10 mouse cellular contexts compared by ENCODE assay signal in the genomic region with DNA sequence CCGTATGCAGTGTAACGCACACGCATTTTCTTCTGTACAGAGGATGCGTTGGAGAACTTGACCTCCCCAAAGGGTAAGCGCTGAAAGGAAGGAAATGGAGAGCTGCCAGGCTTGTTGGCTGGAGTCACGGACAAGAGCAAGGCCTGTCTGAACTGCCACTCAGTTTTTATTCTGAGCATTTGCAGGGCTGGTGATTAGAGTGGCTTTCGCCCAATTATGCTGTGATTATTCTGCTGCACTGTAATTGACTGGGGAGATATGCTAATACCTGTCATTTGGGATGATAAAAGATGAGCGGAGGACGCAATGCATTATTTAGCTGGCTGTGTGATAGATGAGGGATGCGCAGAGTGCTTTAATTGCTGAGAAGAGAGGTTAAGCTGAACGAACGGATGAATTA.
DNase-seq lines count a peak whose midpoint lies in the region; ATAC-seq and TF ChIP-seq lines count a peak whose summit lies in the region.
"Had no signal": no experiment of that assay in that cellular context is flagged by ENCODE, and none has a peak within 500 bp of the region (broad histone marks: within the 10 kb centered on the region; RNA-seq: fewer than 3 reads in every experiment).

No protein-coding gene starts in this region.

- no peaks in the 10 kb centered on the region for H3K27me3 ChIP-seq in heart, embryonic 12.5 days (replicated peaks)
- no peaks in the 10 kb centered on the region for H3K27me3 ChIP-seq in midbrain, postnatal 0 days (ENCODE audit: insufficient read depth, low read length)
- H3K27me3 ChIP-seq: embryonic facial prominence, embryonic 15.5 days; liver, embryonic 13.5 days had no signal

- 47% methylated on average over 12 of the region's 12 CpGs for WGBS in heart, embryonic 12.5 days
- 20% methylated on average over 12 of the region's 12 CpGs for WGBS in midbrain, postnatal 0 days

- intact Hi-C loops in left cerebral cortex, postnatal 4 days (cut with DNase I), result no loop called here
- intact Hi-C loops in left cerebral cortex, postnatal 10 days (cut with DNase I), result no loop called here

- no peaks in the 10 kb centered on the region for H3K36me3 ChIP-seq in heart, embryonic 12.5 days
- no peaks in the 10 kb centered on the region for H3K36me3 ChIP-seq in midbrain, postnatal 0 days (ENCODE audit: insufficient read depth, low read length)
- H3K36me3 ChIP-seq: embryonic facial prominence, embryonic 15.5 days; liver, embryonic 13.5 days had no signal

- H3K9me3 ChIP-seq in heart, embryonic 12.5 days (replicated peaks), result no peaks in the 10 kb centered on the region
- H3K9me3 ChIP-seq in midbrain, postnatal 0 days (ENCODE audit: low read length), result no peaks in the 10 kb centered on the region
- H3K9me3 ChIP-seq: embryonic facial prominence, embryonic 15.5 days; liver, embryonic 13.5 days had no signal

- H3K4me2 ChIP-seq in heart, embryonic 12.5 days, result no peak overlapping the region
- H3K4me2 ChIP-seq in midbrain, postnatal 0 days (ENCODE audit: low read depth, low read length, poor library complexity, severe bottlenecking), result no peak overlapping the region; the same call in 1 of the 2 replicates
- H3K4me2 ChIP-seq: embryonic facial prominence, embryonic 15.5 days; liver, embryonic 13.5 days had no signal

- no peak overlapping the region for H3K9ac ChIP-seq in heart, embryonic 12.5 days
- no peak overlapping the region for H3K9ac ChIP-seq in midbrain, postnatal 0 days (replicated peaks; ENCODE audit: low read length, poor library complexity, severe bottlenecking)
- H3K9ac ChIP-seq: embryonic facial prominence, embryonic 15.5 days; liver, embryonic 13.5 days had no signal

- H3K27ac ChIP-seq in heart, embryonic 12.5 days (ENCODE audit: poor library complexity, severe bottlenecking), result peak overlapping the region; percentile 11; the same call in 1 of the 2 replicates
- H3K27ac ChIP-seq in midbrain, postnatal 0 days (ENCODE audit: low read depth, low read length), result 0 out of 2 replicates have a peak overlapping the region, but pooled peaks have one; percentile 34
- H3K27ac ChIP-seq: embryonic facial prominence, embryonic 15.5 days; liver, embryonic 13.5 days had no signal

- peak; percentile 74 for DNase-seq in left cerebral cortex, postnatal 4 days
- no peak for DNase-seq in left cerebral cortex, postnatal 10 days (ENCODE audit: extremely low spot score in 1 of 2, low spot score in 2 of 2)
- peak; percentile 67 for DNase-seq in cerebellum, adult 11 months
- peak; percentile 70 for DNase-seq in midbrain, postnatal 0 days (ENCODE audit: low spot score)
- DNase-seq in thymus, postnatal 0 days (ENCODE audit: low spot score), result no peak
- no peak for DNase-seq in right cerebral cortex, postnatal 25 days
- DNase-seq: liver, embryonic 13.5 days had no signal

- peak; percentile 29; the same call in 1 of the 2 replicates for ATAC-seq in heart, embryonic 12.5 days (ENCODE audit: insufficient number of reproducible peaks, low FRiP score)
- peak; percentile 62; the same call in 1 of the 2 replicates for ATAC-seq in midbrain, postnatal 0 days (ENCODE audit: low FRiP score)
- no peak for ATAC-seq in CD4-positive, CD25-positive, alpha-beta regulatory T cell, adult 4 months

- H3K4me1 ChIP-seq in heart, embryonic 12.5 days (replicated peaks), result peaks cover 50% of the 10 kb centered on the region
- H3K4me1 ChIP-seq in midbrain, postnatal 0 days (ENCODE audit: insufficient read depth, low read length), result peaks cover 14% of the 10 kb centered on the region

- TF ChIP-seq CTCF in midbrain, postnatal 0 days (IDR thresholded peaks at IDR 0.05), result no peak

- no peak overlapping the region for H3K4me3 ChIP-seq in heart, embryonic 12.5 days
- no peak overlapping the region for H3K4me3 ChIP-seq in midbrain, postnatal 0 days (ENCODE audit: low read depth, low read length)
- H3K4me3 ChIP-seq: embryonic facial prominence, embryonic 15.5 days; liver, embryonic 13.5 days had no signal

Comparison
In these comparisons a context has a peak if more than half of its experiments do, and no peak if none do; other contexts are left out.
1. DNase-seq: peak in left cerebral cortex, postnatal 4 days (single experiment), cerebellum, adult 11 months (single experiment) and midbrain, postnatal 0 days (single experiment); none in left cerebral cortex, postnatal 10 days (0 of 2), thymus, postnatal 0 days (single experiment) and right cerebral cortex, postnatal 25 days (single experiment).